Mouse (Mus musculus): ENCODE results near the gene Nsg1. TPM values are rescaled to one million over a fixed set of nuclear protein-coding genes. Genes with fewer than 3 reads are reported as not detected.
A peak's percentile ranks its signal among the peaks of the same experiment; 100 is the strongest.

The Nsg1 gene
- polyA plus RNA-seq, 1 experiment = 6.8 TPM

DNA sequence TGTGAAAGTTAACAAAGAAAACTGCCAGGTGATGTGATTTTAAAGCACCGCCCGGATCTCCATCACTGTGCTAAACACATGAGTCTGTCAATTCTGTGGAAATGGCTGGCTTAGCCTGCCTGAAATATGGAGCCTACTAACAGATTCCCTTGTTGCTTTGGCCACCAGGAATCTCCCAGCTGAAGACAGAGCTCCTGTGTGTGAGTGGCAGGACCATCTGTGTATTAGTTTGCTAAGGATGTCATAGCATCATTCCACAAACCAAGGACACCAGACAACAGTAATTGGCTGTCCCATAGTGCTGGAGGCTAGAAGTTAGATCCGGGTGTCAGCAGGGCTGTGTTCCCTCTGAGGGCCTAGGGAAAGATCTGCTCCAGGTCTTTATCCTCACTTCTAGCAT lies 31.2 kb upstream of the Nsg1 start:
- WGBS = 81% methylated on average over 3 of the region's 3 CpGs
- no peak for TF ChIP-seq POLR2A (IDR thresholded peaks at IDR 0.05; ENCODE audit: borderline replicate concordance, control insufficient read depth, low read depth, low read length)

GRCm38 (mm10) chr5:38187006-38187405 lies 27.3 kb upstream of the Nsg1 start:
- WGBS = 80% methylated on average over 2 of the region's 2 CpGs
- Histone ChIP-seq H3K27ac (ENCODE audit: control insufficient read depth, insufficient read depth, low read depth, low read length, poor library complexity) (no peak overlapping the region), H3K4me1 (ENCODE audit: control insufficient read depth, insufficient read depth, low read length) (no peaks in the 10 kb centered on the region), H3K4me3 (replicated peaks; ENCODE audit: control insufficient read depth, low read depth, low read length) (no peak overlapping the region)
- TF ChIP-seq POLR2A (IDR thresholded peaks at IDR 0.05; ENCODE audit: borderline replicate concordance, control insufficient read depth, low read depth, low read length) (no peak), CTCF (IDR thresholded peaks at IDR 0.05; ENCODE audit: control insufficient read depth, insufficient read depth, low read length) (no peak)

More for the DNA sequence above, 31.2 kb upstream of the Nsg1 start:
- no peaks in the 10 kb centered on the region for H3K4me1 ChIP-seq (ENCODE audit: control insufficient read depth, insufficient read depth, low read length)
- H3K27ac ChIP-seq (ENCODE audit: control insufficient read depth, insufficient read depth, low read depth, low read length, poor library complexity) = no peak overlapping the region
- H3K4me3 ChIP-seq (replicated peaks; ENCODE audit: control insufficient read depth, low read depth, low read length) = no peak overlapping the region

DNA sequence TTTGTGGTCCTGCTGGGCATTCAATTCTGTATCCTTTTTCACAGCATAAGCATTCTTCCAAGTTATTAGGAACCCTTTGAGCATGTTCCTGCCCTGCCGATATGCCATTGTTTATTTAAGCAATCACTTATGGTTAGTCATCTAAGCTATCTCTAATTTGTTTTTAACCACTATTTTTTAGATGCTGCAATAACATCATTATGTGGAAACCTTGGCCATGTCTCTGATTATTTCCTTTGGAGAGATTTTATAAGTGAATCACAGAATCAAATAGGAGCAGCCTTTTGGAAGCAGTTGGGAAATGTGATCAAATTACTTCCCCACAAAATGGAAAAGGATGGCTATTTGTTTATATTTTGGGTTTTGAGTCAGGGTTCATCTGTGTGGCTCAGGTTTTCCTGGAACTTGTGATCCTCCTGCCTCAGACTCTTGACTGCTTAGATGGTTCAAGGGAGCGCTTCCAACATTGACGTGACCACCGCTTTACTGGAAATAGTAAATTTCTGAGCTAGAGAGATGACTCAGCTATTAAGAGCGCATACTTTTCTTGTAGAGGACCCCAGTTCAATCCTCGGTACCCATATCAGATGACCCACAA lies 25.1 kb upstream of the Nsg1 start:
- Histone ChIP-seq H3K4me3 (replicated peaks; ENCODE audit: control insufficient read depth, low read depth, low read length) (no peak overlapping the region), H3K27ac (ENCODE audit: control insufficient read depth, insufficient read depth, low read depth, low read length, poor library complexity) (no peak overlapping the region), H3K4me1 (ENCODE audit: control insufficient read depth, insufficient read depth, low read length) (no peaks in the 10 kb centered on the region)
- no peak for TF ChIP-seq POLR2A (IDR thresholded peaks at IDR 0.05; ENCODE audit: borderline replicate concordance, control insufficient read depth, low read depth, low read length)
- TF ChIP-seq CTCF (IDR thresholded peaks at IDR 0.05; ENCODE audit: control insufficient read depth, insufficient read depth, low read length) = no peak
- 74% methylated on average over 6 of the region's 6 CpGs for WGBS

DNA sequence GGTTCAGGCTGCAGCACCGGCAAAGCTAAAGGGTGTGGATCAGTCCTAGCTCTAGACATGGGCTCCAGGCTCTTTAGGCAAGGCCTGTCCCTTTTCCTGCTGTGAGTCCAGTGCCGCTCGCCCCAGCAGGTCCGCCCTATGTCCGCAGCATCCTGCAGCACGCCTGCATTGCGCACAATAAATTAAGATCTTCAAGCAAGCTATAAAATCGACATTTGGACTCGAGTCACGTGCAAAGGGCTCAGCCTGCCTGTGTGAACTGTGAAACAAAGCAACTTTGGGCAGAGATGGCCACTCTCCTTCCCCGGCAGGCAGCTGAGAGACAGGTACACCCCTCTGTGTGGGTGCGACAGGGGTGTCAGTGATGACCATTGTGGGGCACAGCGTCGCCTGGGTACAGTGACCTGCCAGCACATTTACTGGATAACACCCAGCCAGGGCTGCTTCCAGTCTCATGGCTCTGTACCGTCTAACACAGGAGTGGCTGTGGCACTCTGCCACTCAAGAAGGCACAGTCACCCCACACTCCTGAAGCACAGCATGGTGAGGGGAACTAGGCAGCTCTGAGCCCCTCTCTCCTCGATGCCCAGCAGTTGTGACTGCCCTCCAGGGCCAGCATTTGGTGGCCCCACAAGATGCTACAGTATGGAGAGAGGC lies 14.7 kb upstream of the Nsg1 start:
- H3K27ac ChIP-seq (ENCODE audit: control insufficient read depth, insufficient read depth, low read depth, low read length, poor library complexity) = no peak overlapping the region; the same call in 1 of the 2 replicates
- WGBS = 78% methylated on average over 16 of the region's 16 CpGs
- no peak overlapping the region for H3K4me3 ChIP-seq (replicated peaks; ENCODE audit: control insufficient read depth, low read depth, low read length)
- TF ChIP-seq POLR2A (IDR thresholded peaks at IDR 0.05; ENCODE audit: borderline replicate concordance, control insufficient read depth, low read depth, low read length) = no peak
- TF ChIP-seq CTCF (IDR thresholded peaks at IDR 0.05; ENCODE audit: control insufficient read depth, insufficient read depth, low read length) = no peak
- no peaks in the 10 kb centered on the region for H3K4me1 ChIP-seq (ENCODE audit: control insufficient read depth, insufficient read depth, low read length)

- 49% methylated on average over 5 of the region's 5 CpGs for WGBS
- Histone ChIP-seq H3K4me3 (replicated peaks; ENCODE audit: control insufficient read depth, low read depth, low read length) (no peak overlapping the region), H3K27ac (ENCODE audit: control insufficient read depth, insufficient read depth, low read depth, low read length, poor library complexity) (no peak overlapping the region), H3K4me1 (ENCODE audit: control insufficient read depth, insufficient read depth, low read length) (no peaks in the 10 kb centered on the region)
- TF ChIP-seq POLR2A (IDR thresholded peaks at IDR 0.05; ENCODE audit: borderline replicate concordance, control insufficient read depth, low read depth, low read length) = no peak
- no peak for TF ChIP-seq CTCF (IDR thresholded peaks at IDR 0.05; ENCODE audit: control insufficient read depth, insufficient read depth, low read length)
Measured at GRCm38 (mm10) chr5:38173766-38174165, 14.1 kb upstream of the Nsg1 start.

DNA sequence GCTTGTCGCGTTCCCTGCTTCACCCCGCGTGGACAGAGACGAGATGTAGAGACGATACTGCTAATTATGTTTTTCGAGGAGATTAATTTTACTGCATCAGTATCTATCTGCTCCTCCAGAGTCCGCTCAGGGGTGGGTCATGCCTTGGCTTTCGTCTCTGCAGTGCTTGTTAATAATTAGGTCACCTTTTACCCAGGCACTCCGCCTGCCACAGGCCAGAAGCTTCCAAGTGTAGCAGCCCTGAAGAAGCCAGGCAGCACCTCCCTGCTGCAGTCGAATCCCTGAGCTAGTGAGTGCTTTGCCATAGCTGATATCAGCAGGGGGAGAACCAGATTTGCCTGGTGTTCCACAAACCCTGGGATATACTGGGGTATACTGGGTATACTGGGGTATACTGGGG lies 8.8 kb upstream of the Nsg1 start:
- TF ChIP-seq CTCF (IDR thresholded peaks at IDR 0.05; ENCODE audit: control insufficient read depth, insufficient read depth, low read length) = no peak
- no peak for TF ChIP-seq POLR2A (IDR thresholded peaks at IDR 0.05; ENCODE audit: borderline replicate concordance, control insufficient read depth, low read depth, low read length)
- H3K4me1 ChIP-seq (ENCODE audit: control insufficient read depth, insufficient read depth, low read length) = no peaks in the 10 kb centered on the region
- H3K4me3 ChIP-seq (replicated peaks; ENCODE audit: control insufficient read depth, low read depth, low read length) = no peak overlapping the region
- 81% methylated on average over 11 of the region's 11 CpGs for WGBS
- no peak overlapping the region for H3K27ac ChIP-seq (ENCODE audit: control insufficient read depth, insufficient read depth, low read depth, low read length, poor library complexity)

GRCm38 (mm10) chr5:38158947-38159633 lies 617 bp downstream of the Nsg1 start:
- H3K4me3 ChIP-seq (replicated peaks; ENCODE audit: control insufficient read depth, low read depth, low read length) = peak overlapping the region; percentile 17
- no peak for TF ChIP-seq POLR2A (IDR thresholded peaks at IDR 0.05; ENCODE audit: borderline replicate concordance, control insufficient read depth, low read depth, low read length)
- no peak for TF ChIP-seq CTCF (IDR thresholded peaks at IDR 0.05; ENCODE audit: control insufficient read depth, insufficient read depth, low read length)
- WGBS = 1% methylated on average over 79 of the region's 79 CpGs
- H3K27ac ChIP-seq (ENCODE audit: control insufficient read depth, insufficient read depth, low read depth, low read length, poor library complexity) = no peak overlapping the region
- no peaks in the 10 kb centered on the region for H3K4me1 ChIP-seq (ENCODE audit: control insufficient read depth, insufficient read depth, low read length)

DNA sequence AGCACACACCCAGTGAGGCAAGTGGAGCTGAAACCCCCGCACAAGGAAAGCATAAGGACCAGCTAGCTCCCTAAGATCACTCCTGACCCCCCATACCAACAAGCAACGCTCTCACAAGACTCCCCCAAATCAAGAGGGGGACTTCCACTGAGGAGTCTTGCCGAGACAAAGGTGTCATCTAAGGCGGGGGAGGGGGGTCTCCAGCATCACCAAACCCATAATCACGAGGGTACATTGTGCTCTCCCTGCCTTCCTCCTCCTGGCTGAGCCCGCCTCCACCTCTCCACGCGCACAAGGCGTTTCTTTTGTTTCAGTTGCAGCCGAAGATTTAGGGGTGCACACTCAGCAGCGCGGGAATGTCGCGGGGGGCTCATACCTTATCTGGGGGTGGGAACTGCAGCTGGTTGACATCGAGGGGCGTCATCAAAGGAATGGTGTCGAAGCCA lies 1.2 kb downstream of the Nsg1 start:
- Histone ChIP-seq H3K4me3 (replicated peaks; ENCODE audit: control insufficient read depth, low read depth, low read length) (no peak overlapping the region), H3K27ac (ENCODE audit: control insufficient read depth, insufficient read depth, low read depth, low read length, poor library complexity) (no peak overlapping the region), H3K4me1 (ENCODE audit: control insufficient read depth, insufficient read depth, low read length) (no peaks in the 10 kb centered on the region)
- TF ChIP-seq POLR2A (IDR thresholded peaks at IDR 0.05; ENCODE audit: borderline replicate concordance, control insufficient read depth, low read depth, low read length) = no peak
- TF ChIP-seq CTCF (IDR thresholded peaks at IDR 0.05; ENCODE audit: control insufficient read depth, insufficient read depth, low read length) = no peak
- WGBS = 7% methylated on average over 17 of the region's 17 CpGs
